Mouse (Mus musculus) kidney, embryonic 15.5 days (tissue): ENCODE data around the gene Khk. TPM values are rescaled to one million over a fixed set of nuclear protein-coding genes. Genes with fewer than 3 reads are reported as not detected.

ENCODE experiments used
- ATAC-seq: fragments of 200-750 bp; cut with Nextera tagmentation; replicated peaks from 2 replicates; pipeline ENCODE4 v1.8.0; 2017; ENCODE audit warnings: moderate TSS enrichment; ENCODE audit not compliant: low FRiP score
- H3K27ac ChIP-seq: fragments of 300-500 bp; sonication (generic); 2 replicates; pipeline ENCODE4 v1.5.1; 2015; ENCODE audit warnings: mild to moderate bottlenecking, inconsistent platforms
- H3K27me3 ChIP-seq: fragments of 300-500 bp; sonication (generic); 2 replicates; pipeline ENCODE4 v1.6.1; 2015; ENCODE audit warnings: inconsistent platforms
- H3K36me3 ChIP-seq: fragments of 300-500 bp; sonication (generic); 2 replicates; pipeline ENCODE4 v1.6.1; 2015; ENCODE audit warnings: inconsistent platforms
- H3K4me1 ChIP-seq: fragments of 300-500 bp; sonication (generic); 2 replicates; pipeline ENCODE4 v1.6.1; 2015; ENCODE audit warnings: inconsistent platforms
- H3K4me2 ChIP-seq: fragments of 300-500 bp; sonication (generic); 2 replicates; pipeline ENCODE4 v1.6.1; 2015; ENCODE audit warnings: moderate library complexity, mild to moderate bottlenecking, inconsistent platforms
- H3K4me3 ChIP-seq: fragments of 300-500 bp; sonication (generic); replicated peaks from 2 replicates; pipeline ENCODE4 v1.5.1; 2015; ENCODE audit warnings: mild to moderate bottlenecking, inconsistent platforms
- H3K9ac ChIP-seq: fragments of 300-500 bp; sonication (generic); 2 replicates; pipeline ENCODE4 v1.6.1; 2015; ENCODE audit warnings: mild to moderate bottlenecking, inconsistent platforms
- H3K9me3 ChIP-seq: fragments of 300-500 bp; sonication (generic); replicated peaks from 2 replicates; pipeline ENCODE4 v1.6.1; 2016; ENCODE audit warnings: inconsistent platforms
- WGBS: fragments of 180-500 bp; shearing (Covaris S2); methylation state at CpG from one replicate; pipeline ENCODE4 v1.1.7; 2015; ENCODE audit warnings: mixed read lengths; 5-methylcytosine and 5-hydroxymethylcytosine counted together
- polyA plus RNA-seq: library from polyadenylated mRNA; unstranded; fragments of >200 nt; fragmentation: Nextera tagmentation; extraction: Ambion mirVana; gene quantifications from 2 replicates; pipeline ENCODE4 v1.2.1, GENCODE M21; 2015

Khk gene
- polyA plus RNA-seq, 1 experiment from 2014 or later = 29.7 TPM

GRCm38 (mm10) chr5:30960814-30961213, 39.6 kb downstream of the Khk start:
- peak overlapping the region; percentile 80 for H3K4me2 ChIP-seq
- no peaks in the 10 kb centered on the region for H3K27me3 ChIP-seq
- peaks cover 28% of the 10 kb centered on the region for H3K4me1 ChIP-seq
- WGBS = 90% methylated on average over 2 of the region's 2 CpGs
- no peak overlapping the region for H3K27ac ChIP-seq
- H3K4me3 ChIP-seq = peak overlapping the region; percentile 61
- H3K36me3 ChIP-seq = peaks cover 23% of the 10 kb centered on the region
- no peak overlapping the region; the same call in 1 of the 2 replicates for H3K9ac ChIP-seq
- H3K9me3 ChIP-seq = no peaks in the 10 kb centered on the region
- no peak for ATAC-seq

- ATAC-seq = no peak
- WGBS = 61% methylated on average over 10 of the region's 10 CpGs
- no peak overlapping the region for H3K4me2 ChIP-seq
- no peaks in the 10 kb centered on the region for H3K9me3 ChIP-seq
- H3K27ac ChIP-seq = no peak overlapping the region
- peaks cover 19% of the 10 kb centered on the region for H3K36me3 ChIP-seq
- H3K4me1 ChIP-seq = peaks cover 28% of the 10 kb centered on the region
- no peaks in the 10 kb centered on the region for H3K27me3 ChIP-seq
- no peak overlapping the region for H3K4me3 ChIP-seq
- H3K9ac ChIP-seq = no peak overlapping the region
Measured at GRCm38 (mm10) chr5:30961545-30962505, 40.6 kb downstream of the Khk start.

- H3K9me3 ChIP-seq = no peaks in the 10 kb centered on the region
- no peak overlapping the region for H3K4me3 ChIP-seq
- H3K27ac ChIP-seq = no peak overlapping the region
- 51% methylated on average over 3 of the region's 3 CpGs for WGBS
- peaks cover 22% of the 10 kb centered on the region for H3K4me1 ChIP-seq
- no peak overlapping the region for H3K9ac ChIP-seq
- no peaks in the 10 kb centered on the region for H3K27me3 ChIP-seq
- H3K4me2 ChIP-seq = no peak overlapping the region
- peak; percentile 5; the same call in 1 of the 2 replicates for ATAC-seq
- H3K36me3 ChIP-seq = 0 out of 2 replicates have a peak, but pooled peaks cover under 1% of the 10 kb centered on the region
Measured at GRCm38 (mm10) chr5:30963916-30964315, 42.7 kb downstream of the Khk start.

- Histone ChIP-seq H3K36me3 (no peaks in the 10 kb centered on the region), H3K9ac (no peak overlapping the region)
Measured at GRCm38 (mm10) chr5:30966189-30966588, 45.0 kb downstream of the Khk start.

GRCm38 (mm10) chr5:30968416-30968815, 47.2 kb downstream of the Khk start, which contains the start of gene Tcf23:
Gene Tcf23 (plus strand): TSS chr5:30968662.
- Histone ChIP-seq H3K36me3 (no peaks in the 10 kb centered on the region), H3K27ac (peak within 1 kb of the TSS; percentile 41), H3K9me3 (no peaks in the 10 kb centered on the region), H3K4me3 (no peak within 1 kb of the TSS), H3K4me2 (no peak within 1 kb of the TSS), H3K27me3 (no peaks in the 10 kb centered on the region), H3K4me1 (peaks cover 17% of the 10 kb centered on the region), H3K9ac (no peak within 1 kb of the TSS)
- no peak for ATAC-seq
- WGBS = 50% methylated on average over 8 of the region's 8 CpGs

More at GRCm38 (mm10) chr5:30966189-30966588, 45.0 kb downstream of the Khk start:
- Histone ChIP-seq H3K9me3 (no peaks in the 10 kb centered on the region), H3K27ac (no peak overlapping the region), H3K4me1 (peaks cover 14% of the 10 kb centered on the region), H3K27me3 (no peaks in the 10 kb centered on the region), H3K4me3 (no peak overlapping the region), H3K4me2 (no peak overlapping the region)
- WGBS = 90% methylated on average over 4 of the region's 4 CpGs
- no peak for ATAC-seq

GRCm38 (mm10) chr5:30969440-30969839, 48.2 kb downstream of the Khk start:
- no peak for ATAC-seq

GRCm38 (mm10) chr5:30974870-30975656, 53.8 kb downstream of the Khk start:
- Histone ChIP-seq H3K4me3 (no peak overlapping the region), H3K4me2 (no peak overlapping the region), H3K9ac (no peak overlapping the region), H3K27ac (peak overlapping the region; percentile 56), H3K4me1 (peaks cover 28% of the 10 kb centered on the region), H3K27me3 (no peaks in the 10 kb centered on the region), H3K36me3 (no peaks in the 10 kb centered on the region), H3K9me3 (no peaks in the 10 kb centered on the region)
- WGBS = 36% methylated on average over 9 of the region's 9 CpGs
- ATAC-seq = peak; percentile 85

More at GRCm38 (mm10) chr5:30969440-30969839, 48.2 kb downstream of the Khk start:
- no peaks in the 10 kb centered on the region for H3K9me3 ChIP-seq
- no peaks in the 10 kb centered on the region for H3K36me3 ChIP-seq
- no peaks in the 10 kb centered on the region for H3K27me3 ChIP-seq
- peaks cover 26% of the 10 kb centered on the region for H3K4me1 ChIP-seq
- no peak overlapping the region for H3K27ac ChIP-seq
- 81% methylated on average over 2 of the region's 2 CpGs for WGBS
- no peak overlapping the region for H3K4me3 ChIP-seq
- no peak overlapping the region for H3K9ac ChIP-seq
- no peak overlapping the region for H3K4me2 ChIP-seq

Other genes with a start within 250 kb of the Khk start
- 6.8 and 7.7 TPM in 2 replicates for gene Dpysl5, start 209.9 kb upstream of the Khk start, polyA plus RNA-seq
- gene Mapre3, start 106.8 kb upstream of the Khk start, polyA plus RNA-seq = 22.4 and 23.6 TPM in 2 replicates
- gene Tmem214, start 53.4 kb upstream of the Khk start, polyA plus RNA-seq = 82.4 and 93.2 TPM in 2 replicates
- 20.6 and 25.9 TPM in 2 replicates for gene Agbl5, start 32.7 kb upstream of the Khk start, polyA plus RNA-seq
- gene Ost4, start 13.6 kb upstream of the Khk start, polyA plus RNA-seq = 491 and 504 TPM in 2 replicates
- 258 and 306 TPM in 2 replicates for gene Emilin1, start 8.0 kb upstream of the Khk start, polyA plus RNA-seq
- gene Cgref1, start 24.2 kb downstream of the Khk start, polyA plus RNA-seq = 12.5 and 17.4 TPM in 2 replicates
- 146 and 151 TPM in 2 replicates for gene Preb, start 38.9 kb downstream of the Khk start, polyA plus RNA-seq
- 1.6 and 1.8 TPM in 2 replicates for gene Tcf23, start 47.2 kb downstream of the Khk start, polyA plus RNA-seq
- 145 and 149 TPM in 2 replicates for gene Atraid, start 126.9 kb downstream of the Khk start, polyA plus RNA-seq
- 10.4 and 11.8 TPM in 2 replicates for gene Slc5a6, start 127.5 kb downstream of the Khk start, polyA plus RNA-seq
- gene Cad, start 133.3 kb downstream of the Khk start, polyA plus RNA-seq = 32.5 and 36.2 TPM in 2 replicates
- gene Dnajc5g, start 184.9 kb downstream of the Khk start, polyA plus RNA-seq = not detected in 2 replicates
- gene Slc30a3, start 186.8 kb downstream of the Khk start, polyA plus RNA-seq = 2.8 and 3.1 TPM in 2 replicates
- gene Trim54, start 195.3 kb downstream of the Khk start, polyA plus RNA-seq = 1.2 and 1.6 TPM in 2 replicates
- gene Ucn, start 217.4 kb downstream of the Khk start, polyA plus RNA-seq = not detected in 2 replicates
- 62.6 and 76.8 TPM in 2 replicates for gene Mpv17, start 232.8 kb downstream of the Khk start, polyA plus RNA-seq